Mouse (Mus musculus) MEL (cell line): ENCODE data around the gene March10. TPM values are rescaled to one million over a fixed set of nuclear protein-coding genes. Genes with fewer than 3 reads are reported as not detected.

Experiments used
- DNase-seq: peaks from one replicate; pipeline ENCODE4 v3.0.0; 2011; ENCODE audit warnings: low read depth, low spot score
- H3K27ac ChIP-seq: 2 replicates; pipeline ENCODE4 v1.5.1; 2012; ENCODE audit warnings: low read depth, mild to moderate bottlenecking, control low read depth, low read length, moderate library complexity; ENCODE audit not compliant: control insufficient read depth
- H3K27me3 ChIP-seq, 2 experiments: fragments of 150-350 bp in 1 of 2; sonication (generic) in 1 of 2; 2 replicates each; pipeline ENCODE4 v1.6.1; 2012; ENCODE audit warnings: low read length in 2 of 2, mild to moderate bottlenecking in 2 of 2, improper control_type of control experiment in 1 of 2, moderate library complexity in 1 of 2; ENCODE audit not compliant: insufficient read depth in 2 of 2, control insufficient read depth in 1 of 2
- H3K36me3 ChIP-seq, 2 experiments: 2 replicates each; pipeline ENCODE4 v1.6.1; 2012 to 2014; ENCODE audit warnings: low read length in 2 of 2, improper control_type of control experiment in 1 of 2, inconsistent platforms in 1 of 2, mild to moderate bottlenecking in 1 of 2; ENCODE audit not compliant: insufficient read depth in 2 of 2, control insufficient read depth in 1 of 2
- H3K4me1 ChIP-seq, 2 experiments: fragments of 150-350 bp in 1 of 2; sonication (generic) in 1 of 2; 2 replicates each; pipeline ENCODE4 v1.6.1; 2012; ENCODE audit warnings: low read length in 2 of 2, improper control_type of control experiment in 1 of 2, mild to moderate bottlenecking in 1 of 2; ENCODE audit not compliant: insufficient read depth in 2 of 2, control insufficient read depth in 1 of 2
- H3K4me3 ChIP-seq, 2 experiments: fragments of 150-350 bp in 1 of 2; sonication (generic) in 1 of 2; 2 replicates each; pipeline ENCODE4 v1.5.1; 2012; ENCODE audit warnings: low read depth in 2 of 2, low read length in 2 of 2, mild to moderate bottlenecking in 2 of 2, moderate library complexity in 2 of 2, control low read depth in 1 of 2, improper control_type of control experiment in 1 of 2; ENCODE audit not compliant: control insufficient read depth in 1 of 2, insufficient read depth in 1 of 2
- H3K79me2 ChIP-seq: 2 replicates; pipeline ENCODE4 v1.6.1; 2012; ENCODE audit warnings: mild to moderate bottlenecking, low read length, moderate library complexity; ENCODE audit not compliant: control insufficient read depth, poor library complexity, insufficient read depth
- H3K9ac ChIP-seq: 2 replicates; pipeline ENCODE4 v1.6.1; 2012; ENCODE audit warnings: low read depth, mild to moderate bottlenecking, control low read depth, low read length, moderate library complexity; ENCODE audit not compliant: control insufficient read depth, poor library complexity, severe bottlenecking
- H3K9me3 ChIP-seq: fragments of 150-350 bp; sonication (generic); replicated peaks from 2 replicates; pipeline ENCODE4 v1.6.1; 2012; ENCODE audit warnings: mild to moderate bottlenecking, low read length, improper control_type of control experiment, moderate library complexity; ENCODE audit not compliant: insufficient read depth
- GATA1 ChIP-seq: IDR thresholded peaks from 2 replicates; pipeline ENCODE4 v1.6.1; 2011; ENCODE audit warnings: low read depth, low read length, improper control_type of control experiment
- RAD21 ChIP-seq: IDR thresholded peaks from 2 replicates; pipeline ENCODE4 v1.6.1; 2011; ENCODE audit warnings: mild to moderate bottlenecking, low read depth, low read length, improper control_type of control experiment
- TBP ChIP-seq: IDR thresholded peaks from 2 replicates; pipeline ENCODE4 v1.8.0; 2011; ENCODE audit warnings: low read depth, low read length, improper control_type of control experiment
- polyA plus RNA-seq, 2 experiments: library from polyadenylated mRNA; stranded (reverse) in 1 of 2; unstranded in 1 of 2; fragments of >175 nt in 1 of 2; fragments of >200 nt in 1 of 2; gene quantifications; 2 replicates each; pipeline versions ENCODE4 v1.2.1 to v1.2.4; 2012; ENCODE audit warnings: low replicate concordance in 2 of 2, low read depth in 1 of 2; ENCODE audit not compliant: insufficient read length in 2 of 2, insufficient read depth in 1 of 2, missing spikeins in 1 of 2
- total RNA-seq: library from RNA; depleted of rRNA; stranded (reverse); fragments of 300-350 nt; gene quantifications from 2 replicates; pipeline ENCODE4 v1.2.3, GENCODE M21; 2012; rRNA removed

March10 gene
- total and polyA plus RNA-seq, 3 experiments, result not detected

GRCm38 (mm10) chr11:105311291-105311975, 145.1 kb downstream of the March10 start:
- no peak overlapping the region for H3K27ac ChIP-seq
- no peaks in the 10 kb centered on the region for H3K4me1 ChIP-seq
- no peak overlapping the region for H3K9ac ChIP-seq
- H3K27me3 ChIP-seq, result peaks cover 3% of the 10 kb centered on the region in 2 experiments; a peak in 2 of 4 replicates
- no peak for TF ChIP-seq GATA1
- no peak for TF ChIP-seq RAD21
- TF ChIP-seq TBP, result no peak
- no peaks in the 10 kb centered on the region for H3K36me3 ChIP-seq
- no peaks in the 10 kb centered on the region for H3K79me2 ChIP-seq
- no peak overlapping the region for H3K4me3 ChIP-seq
- DNase-seq, result no peak
- no peaks in the 10 kb centered on the region for H3K9me3 ChIP-seq

Other genes starting within 250 kb of the March10 start
- not detected in 2 replicates for gene Mrc2, start 164.1 kb downstream of the March10 start, total RNA-seq
- not detected for gene Mrc2, start 164.1 kb downstream of the March10 start, polyA plus RNA-seq
- 0.03 and 0.04 TPM in 2 replicates for gene Tanc2, start 133.3 kb upstream of the March10 start, total RNA-seq
- under 1 TPM in 1 of 2 experiments, not detected in 1; 0.18 TPM for gene Tanc2, start 133.3 kb upstream of the March10 start, polyA plus RNA-seq